Mouse (Mus musculus): ENCODE measurements around the gene Ptpn12. TPM values are rescaled to one million over a fixed set of nuclear protein-coding genes. Genes with fewer than 3 reads are reported as not detected.

Ptpn12 gene
- polyA plus RNA-seq, 1 experiment from 2014 or later: 23.3 TPM

DNA sequence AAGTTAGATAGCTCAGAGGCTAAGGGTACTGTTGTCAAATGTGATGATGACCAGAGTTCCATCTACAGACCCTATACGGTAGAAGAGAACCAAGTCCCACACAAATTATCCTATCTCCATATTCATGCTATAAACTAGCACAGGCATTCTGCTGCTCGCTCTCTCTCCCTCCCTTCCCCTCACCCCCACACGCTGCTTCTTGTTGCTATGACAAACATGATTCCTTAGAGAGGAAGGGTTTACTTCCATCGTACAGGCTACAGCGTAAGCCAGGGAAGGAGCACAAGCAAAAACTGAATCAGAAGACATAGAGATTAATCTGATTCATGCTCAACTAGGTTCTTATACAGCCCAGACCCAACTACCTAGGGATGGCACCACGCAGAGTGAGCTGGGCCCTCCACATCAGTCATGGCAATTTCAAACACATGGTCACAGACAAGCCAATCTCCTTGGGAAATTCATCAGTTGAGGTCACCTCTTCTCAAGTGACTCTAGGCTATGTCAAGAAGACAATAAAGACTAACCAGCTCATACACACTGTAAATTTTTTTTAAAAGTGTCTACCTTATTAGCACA is 21.2 kb downstream of the Ptpn12 start:
- 67% methylated on average over 6 of the region's 6 CpGs for WGBS

GRCm38 (mm10) chr5:21033382-21034056 is 22.2 kb downstream of the Ptpn12 start:
- ATAC-seq (replicated peaks; ENCODE audit: low FRiP score) (no peak), DNase-seq (ENCODE audit: low spot score) (no peak)
- H3K4me1 ChIP-seq (replicated peaks; ENCODE audit: control insufficient read depth, insufficient read depth, low read length): peaks cover 3% of the 10 kb centered on the region; the same call in 1 of the 2 replicates
- no peaks in the 10 kb centered on the region for H3K9me3 ChIP-seq (ENCODE audit: control insufficient read depth, low read length)
- no peaks in the 10 kb centered on the region for H3K27me3 ChIP-seq (replicated peaks; ENCODE audit: control insufficient read depth, insufficient read depth, low read length)
- WGBS: 76% methylated on average over 11 of the region's 11 CpGs
- H3K4me3 ChIP-seq (ENCODE audit: low read depth, low read length): no peak overlapping the region
- H3K27ac ChIP-seq (ENCODE audit: low read depth, low read length): no peak overlapping the region
- H3K36me3 ChIP-seq (ENCODE audit: control insufficient read depth, insufficient read depth, low read length): peaks cover 5% of the 10 kb centered on the region; the same call in 1 of the 2 replicates
- H3K9ac ChIP-seq (ENCODE audit: low read depth, low read length): no peak overlapping the region
- H3K4me2 ChIP-seq: no peak overlapping the region

More for the DNA sequence above, 21.2 kb downstream of the Ptpn12 start:
- Histone ChIP-seq H3K27ac (ENCODE audit: low read depth, low read length) (no peak overlapping the region), H3K9me3 (ENCODE audit: control insufficient read depth, low read length) (no peaks in the 10 kb centered on the region), H3K9ac (ENCODE audit: low read depth, low read length) (no peak overlapping the region), H3K36me3 (ENCODE audit: control insufficient read depth, insufficient read depth, low read length) (no peaks in the 10 kb centered on the region; the same call in 1 of the 2 replicates), H3K4me2 (no peak overlapping the region), H3K4me3 (ENCODE audit: low read depth, low read length) (no peak overlapping the region), H3K4me1 (replicated peaks; ENCODE audit: control insufficient read depth, insufficient read depth, low read length) (peaks cover 3% of the 10 kb centered on the region; the same call in 1 of the 2 replicates), H3K27me3 (replicated peaks; ENCODE audit: control insufficient read depth, insufficient read depth, low read length) (no peaks in the 10 kb centered on the region)
- ATAC-seq (replicated peaks; ENCODE audit: low FRiP score) (0 out of 2 replicates have a peak, but pooled peaks have one; percentile 26), DNase-seq (ENCODE audit: low spot score) (no peak)

GRCm38 (mm10) chr5:21032626-21033025 is 23.1 kb downstream of the Ptpn12 start:
- peaks cover 11% of the 10 kb centered on the region; the same call in 1 of the 2 replicates for H3K36me3 ChIP-seq (ENCODE audit: control insufficient read depth, insufficient read depth, low read length)
- no peak overlapping the region for H3K9ac ChIP-seq (ENCODE audit: low read depth, low read length)
- H3K4me3 ChIP-seq (ENCODE audit: low read depth, low read length): no peak overlapping the region
- no peak for DNase-seq (ENCODE audit: low spot score)
- peaks cover 3% of the 10 kb centered on the region; the same call in 1 of the 2 replicates for H3K4me1 ChIP-seq (replicated peaks; ENCODE audit: control insufficient read depth, insufficient read depth, low read length)
- WGBS: 81% methylated on average over 3 of the region's 3 CpGs
- H3K27ac ChIP-seq (ENCODE audit: low read depth, low read length): no peak overlapping the region
- H3K4me2 ChIP-seq: no peak overlapping the region
- no peak for ATAC-seq (replicated peaks; ENCODE audit: low FRiP score)
- no peaks in the 10 kb centered on the region for H3K27me3 ChIP-seq (replicated peaks; ENCODE audit: control insufficient read depth, insufficient read depth, low read length)
- H3K9me3 ChIP-seq (ENCODE audit: control insufficient read depth, low read length): no peaks in the 10 kb centered on the region

DNA sequence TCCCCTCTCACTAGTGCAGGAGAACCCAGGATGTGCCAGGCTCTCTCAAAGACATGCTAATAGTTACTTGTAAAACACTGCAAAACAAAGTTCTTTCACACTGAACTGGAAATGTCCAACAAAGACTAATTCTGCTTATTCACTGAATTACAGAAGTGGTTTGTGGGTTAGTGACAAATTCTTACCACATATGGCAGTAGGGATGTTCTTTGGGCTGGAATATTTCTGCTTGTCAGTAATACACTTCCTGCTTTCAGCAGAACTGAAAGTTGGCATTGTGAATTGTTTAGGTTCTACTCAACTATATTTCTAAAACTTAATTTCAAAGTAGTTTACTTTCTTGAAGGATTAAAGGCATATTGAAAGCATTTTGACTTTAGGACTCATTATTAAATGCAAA is 25.5 kb downstream of the Ptpn12 start:
- Histone ChIP-seq H3K36me3 (ENCODE audit: control insufficient read depth, insufficient read depth, low read length) (peaks cover 11% of the 10 kb centered on the region; the same call in 1 of the 2 replicates), H3K27ac (ENCODE audit: low read depth, low read length) (no peak overlapping the region), H3K4me2 (no peak overlapping the region), H3K9ac (ENCODE audit: low read depth, low read length) (no peak overlapping the region), H3K4me3 (ENCODE audit: low read depth, low read length) (no peak overlapping the region), H3K27me3 (replicated peaks; ENCODE audit: control insufficient read depth, insufficient read depth, low read length) (no peaks in the 10 kb centered on the region), H3K4me1 (replicated peaks; ENCODE audit: control insufficient read depth, insufficient read depth, low read length) (peaks cover 3% of the 10 kb centered on the region; the same call in 1 of the 2 replicates), H3K9me3 (ENCODE audit: control insufficient read depth, low read length) (no peaks in the 10 kb centered on the region)
- ATAC-seq (replicated peaks; ENCODE audit: low FRiP score): no peak
- DNase-seq (ENCODE audit: low spot score): no peak

DNA sequence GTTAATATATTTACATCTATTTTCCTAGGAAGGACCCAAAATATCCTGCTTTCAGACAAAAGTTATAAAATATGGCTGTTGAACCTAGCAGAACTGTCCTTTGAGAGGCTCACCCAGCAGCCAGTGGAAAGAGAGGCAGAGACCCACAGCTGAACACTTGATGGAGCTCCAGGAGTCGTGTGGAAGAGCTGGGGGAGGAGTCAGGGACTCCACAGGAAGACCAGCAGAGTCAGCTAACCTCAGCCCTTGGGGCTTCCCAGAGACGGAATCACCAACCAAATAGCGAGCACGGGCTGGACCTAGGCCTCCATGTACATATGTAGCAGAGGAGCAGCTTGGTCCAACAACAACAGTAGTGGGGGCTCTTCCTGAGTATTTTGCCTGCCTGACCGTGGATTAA is 38.6 kb downstream of the Ptpn12 start:
- H3K9me3 ChIP-seq (ENCODE audit: control insufficient read depth, low read length): no peaks in the 10 kb centered on the region
- H3K4me3 ChIP-seq (ENCODE audit: low read depth, low read length): no peak overlapping the region
- no peak for DNase-seq (ENCODE audit: low spot score)
- H3K4me1 ChIP-seq (replicated peaks; ENCODE audit: control insufficient read depth, insufficient read depth, low read length): no peaks in the 10 kb centered on the region
- 47% methylated on average over 5 of the region's 5 CpGs for WGBS
- peak; percentile 49 for ATAC-seq (replicated peaks; ENCODE audit: low FRiP score)
- no peak overlapping the region for H3K27ac ChIP-seq (ENCODE audit: low read depth, low read length)
- H3K36me3 ChIP-seq (ENCODE audit: control insufficient read depth, insufficient read depth, low read length): peaks cover 19% of the 10 kb centered on the region
- no peak overlapping the region for H3K4me2 ChIP-seq
- no peaks in the 10 kb centered on the region for H3K27me3 ChIP-seq (replicated peaks; ENCODE audit: control insufficient read depth, insufficient read depth, low read length)
- no peak overlapping the region for H3K9ac ChIP-seq (ENCODE audit: low read depth, low read length)

DNA sequence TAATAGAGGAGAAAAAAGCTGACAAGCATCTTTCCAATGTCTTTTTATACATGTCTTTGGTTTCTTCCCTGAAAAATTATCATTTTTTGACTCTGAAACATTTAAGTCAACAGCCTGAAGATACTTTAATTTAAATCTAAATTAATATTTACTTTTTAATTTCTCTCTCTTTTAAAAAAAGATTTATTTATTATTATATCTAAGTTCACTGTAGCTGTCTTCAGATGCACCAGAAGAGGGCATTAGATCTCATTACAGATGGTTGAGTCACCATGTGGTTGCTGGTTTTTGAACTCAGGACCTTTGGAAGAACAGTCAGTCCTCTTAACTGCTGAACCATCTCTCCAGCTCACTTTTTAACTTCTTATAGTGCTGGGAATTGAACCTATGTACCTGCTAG is 44.8 kb downstream of the Ptpn12 start:
- Histone ChIP-seq H3K36me3 (ENCODE audit: control insufficient read depth, insufficient read depth, low read length) (peaks cover 25% of the 10 kb centered on the region), H3K9me3 (ENCODE audit: control insufficient read depth, low read length) (no peaks in the 10 kb centered on the region), H3K4me2 (no peak overlapping the region), H3K27me3 (replicated peaks; ENCODE audit: control insufficient read depth, insufficient read depth, low read length) (no peaks in the 10 kb centered on the region), H3K9ac (ENCODE audit: low read depth, low read length) (no peak overlapping the region), H3K4me1 (replicated peaks; ENCODE audit: control insufficient read depth, insufficient read depth, low read length) (no peaks in the 10 kb centered on the region), H3K4me3 (ENCODE audit: low read depth, low read length) (no peak overlapping the region), H3K27ac (ENCODE audit: low read depth, low read length) (no peak overlapping the region)
- DNase-seq (ENCODE audit: low spot score) (no peak), ATAC-seq (replicated peaks; ENCODE audit: low FRiP score) (no peak)

- peaks cover 38% of the 10 kb centered on the region for H3K36me3 ChIP-seq (ENCODE audit: control insufficient read depth, insufficient read depth, low read length)
- H3K27ac ChIP-seq (ENCODE audit: low read depth, low read length): peak overlapping the region; percentile 56
- 0 out of 2 replicates have a peak, but pooled peaks cover 2% of the 10 kb centered on the region for H3K9me3 ChIP-seq (ENCODE audit: control insufficient read depth, low read length)
- ATAC-seq (replicated peaks; ENCODE audit: low FRiP score) (peak; percentile 90), DNase-seq (ENCODE audit: low spot score) (no peak)
- no peaks in the 10 kb centered on the region for H3K27me3 ChIP-seq (replicated peaks; ENCODE audit: control insufficient read depth, insufficient read depth, low read length)
- peak overlapping the region; percentile 53 for H3K4me2 ChIP-seq
- H3K4me3 ChIP-seq (ENCODE audit: low read depth, low read length): no peak overlapping the region
- H3K9ac ChIP-seq (ENCODE audit: low read depth, low read length): no peak overlapping the region
- H3K4me1 ChIP-seq (replicated peaks; ENCODE audit: control insufficient read depth, insufficient read depth, low read length): peaks cover 16% of the 10 kb centered on the region
- WGBS: 46% methylated on average over 6 of the region's 6 CpGs
Measured at GRCm38 (mm10) chr5:21002723-21003122, 53.0 kb downstream of the Ptpn12 start.

- ATAC-seq (replicated peaks; ENCODE audit: low FRiP score): 0 out of 2 replicates have a peak, but pooled peaks have one; percentile 3
- peak overlapping the region; percentile 61 for H3K27ac ChIP-seq (ENCODE audit: low read depth, low read length)
- 69% methylated on average over 9 of the region's 10 CpGs for WGBS
Measured at GRCm38 (mm10) chr5:21001622-21002315, 53.9 kb downstream of the Ptpn12 start.

More at GRCm38 (mm10) chr5:21001622-21002315, 53.9 kb downstream of the Ptpn12 start:
- no peak for DNase-seq (ENCODE audit: low spot score)
- 0 out of 2 replicates have a peak, but pooled peaks cover 2% of the 10 kb centered on the region for H3K9me3 ChIP-seq (ENCODE audit: control insufficient read depth, low read length)
- H3K4me2 ChIP-seq: peak overlapping the region; percentile 53
- 0 out of 2 replicates have a peak overlapping the region, but pooled peaks have one; percentile 6 for H3K4me3 ChIP-seq (ENCODE audit: low read depth, low read length)
- peaks cover 41% of the 10 kb centered on the region for H3K36me3 ChIP-seq (ENCODE audit: control insufficient read depth, insufficient read depth, low read length)
- peak overlapping the region; percentile 40; the same call in 1 of the 2 replicates for H3K9ac ChIP-seq (ENCODE audit: low read depth, low read length)
- H3K4me1 ChIP-seq (replicated peaks; ENCODE audit: control insufficient read depth, insufficient read depth, low read length): peaks cover 16% of the 10 kb centered on the region
- no peaks in the 10 kb centered on the region for H3K27me3 ChIP-seq (replicated peaks; ENCODE audit: control insufficient read depth, insufficient read depth, low read length)
